Mouse (Mus musculus) layer of hippocampus, postnatal 25 days (tissue): ENCODE results near the gene Gzmd. TPM values are rescaled to one million over a fixed set of nuclear protein-coding genes. Genes with fewer than 3 reads are reported as not detected.
"Not testable (repeated sequence)": the region's sequence is repeated elsewhere in the genome, so short reads cannot be mapped to it uniquely, and the experiment has no call there.

ENCODE experiments used
- DNase-seq, 2 experiments: peaks; one replicate each; pipeline ENCODE4 v3.0.0; 2022; ENCODE audit warnings: mixed read lengths in 2 of 2, low spot score in 1 of 2; ENCODE audit errors: extremely low spot score in 1 of 2
- total RNA-seq, 2 experiments: library from RNA; stranded (reverse); gene quantifications; 2 replicates each; pipeline ENCODE4 v1.2.3; 2021

The Gzmd gene
- total RNA-seq: not detected

DNA sequence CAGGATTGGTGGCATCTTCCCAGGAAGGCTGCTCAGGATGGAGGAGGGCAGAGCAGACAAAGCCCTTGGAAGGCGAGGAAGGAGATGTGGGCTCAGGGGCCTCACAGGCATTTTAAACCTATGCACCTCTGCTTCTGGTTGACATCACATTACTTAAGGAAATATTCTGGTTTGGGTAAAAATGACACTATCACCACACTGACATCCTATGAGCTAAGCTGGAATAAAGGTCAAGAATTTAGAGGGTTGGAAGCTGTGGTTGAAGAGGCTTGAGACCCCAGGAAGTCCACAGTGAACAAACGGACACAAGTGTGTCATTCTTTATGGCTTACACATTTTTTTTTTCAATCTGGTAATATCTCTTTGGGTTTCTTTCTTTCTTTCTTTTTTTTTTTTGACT, at the start of gene Gzmd:
Gzmd (minus strand) TSS at position 101 of the 400 bp plus-strand sequence.
- not testable (repeated sequence) for DNase-seq

- DNase-seq: peak in 1 of 2 experiments; percentile 60
These were observed 45.2 kb upstream of the Gzmd start for GRCm38 (mm10) chr14:56177651-56178050.

DNA sequence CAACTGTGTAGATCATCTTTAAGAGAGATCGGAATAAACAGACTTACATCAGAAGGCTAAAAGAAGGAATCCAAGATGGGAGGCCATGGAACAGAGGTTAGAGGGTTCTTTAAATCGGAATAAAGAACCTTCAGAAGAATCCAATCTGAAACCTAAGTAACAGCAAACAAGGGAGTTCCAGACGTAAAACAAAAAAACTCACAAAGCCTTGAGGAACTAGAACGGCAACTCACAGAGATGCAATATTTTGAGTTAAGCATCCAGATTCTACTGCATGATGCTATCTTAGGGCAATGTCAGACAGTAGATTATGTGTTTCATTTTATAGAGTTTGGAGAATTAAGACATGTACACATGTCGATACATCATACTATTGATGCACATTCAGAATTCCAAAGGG, 42.1 kb upstream of the Gzmd start, which contains the start of gene Gzmn:
Gzmn (minus strand) TSS at position 101 of the 400 bp plus-strand sequence.
- no peak for DNase-seq

DNA sequence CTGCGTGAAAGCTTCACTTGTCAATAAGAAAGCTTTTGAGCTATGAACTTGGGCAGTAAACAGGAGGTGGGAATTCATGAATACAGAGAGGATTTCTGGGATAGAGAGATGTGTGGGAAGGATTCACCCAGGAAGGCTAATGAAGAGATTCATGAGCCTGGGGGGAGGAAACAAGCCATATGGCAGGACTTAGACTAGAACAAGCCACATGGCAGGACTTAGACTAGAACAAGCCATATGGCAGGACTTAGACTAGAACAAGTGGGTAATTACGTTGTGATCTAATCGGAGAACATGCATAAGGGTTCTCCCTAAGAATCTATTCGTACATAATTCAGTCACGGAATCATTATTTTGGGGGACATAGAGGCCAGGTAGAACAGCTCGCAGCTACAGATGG, 41.0 kb upstream of the Gzmd start:
- DNase-seq: no peak

DNA sequence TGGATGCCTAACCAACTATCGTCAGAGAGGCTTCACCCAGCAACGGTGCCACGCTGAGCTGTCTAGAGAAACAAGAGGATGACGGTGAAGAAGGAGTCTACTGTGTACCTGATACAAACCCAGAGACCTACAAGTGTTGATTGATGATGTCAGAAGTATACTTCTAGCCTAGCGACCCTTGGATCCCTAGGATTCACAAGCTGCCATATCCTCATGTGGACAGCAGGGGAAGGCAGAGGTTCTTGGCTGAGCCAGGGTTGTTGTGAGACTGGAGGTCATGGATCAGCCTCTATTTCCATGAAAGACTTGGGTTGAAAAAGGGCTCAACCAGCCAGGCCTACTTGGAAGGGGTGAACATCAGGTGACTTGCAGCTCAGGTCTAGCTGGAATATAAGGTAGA, 40.3 kb upstream of the Gzmd start:
- DNase-seq: no peak

DNA sequence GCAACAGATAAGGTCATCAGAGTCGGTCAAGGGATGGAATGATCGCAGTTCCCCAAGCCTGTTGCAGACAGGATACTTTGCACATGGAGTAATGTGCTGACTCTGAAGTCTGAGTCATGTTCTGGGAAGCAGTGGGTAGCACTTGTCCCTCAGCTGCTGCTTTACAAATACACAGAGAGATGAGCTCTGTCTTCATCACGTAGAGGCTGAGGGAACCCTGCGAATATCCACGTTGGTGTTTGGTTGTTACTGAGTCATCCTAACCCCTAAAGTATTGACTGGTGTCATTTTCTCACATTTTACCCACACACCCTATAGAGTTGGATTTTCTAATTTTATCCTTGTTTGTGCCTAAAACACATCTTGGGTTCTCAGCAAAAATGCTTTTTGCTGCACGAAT, 35.6 kb upstream of the Gzmd start:
- no peak for DNase-seq

- DNase-seq: no peak
These were observed 29.7 kb upstream of the Gzmd start for GRCm38 (mm10) chr14:56162109-56162508.

GRCm38 (mm10) chr14:56159479-56159878, 27.1 kb upstream of the Gzmd start, which contains the start of gene Gzmg:
Gzmg (minus strand) TSS chr14:56159579.
- not testable (repeated sequence) for DNase-seq

DNA sequence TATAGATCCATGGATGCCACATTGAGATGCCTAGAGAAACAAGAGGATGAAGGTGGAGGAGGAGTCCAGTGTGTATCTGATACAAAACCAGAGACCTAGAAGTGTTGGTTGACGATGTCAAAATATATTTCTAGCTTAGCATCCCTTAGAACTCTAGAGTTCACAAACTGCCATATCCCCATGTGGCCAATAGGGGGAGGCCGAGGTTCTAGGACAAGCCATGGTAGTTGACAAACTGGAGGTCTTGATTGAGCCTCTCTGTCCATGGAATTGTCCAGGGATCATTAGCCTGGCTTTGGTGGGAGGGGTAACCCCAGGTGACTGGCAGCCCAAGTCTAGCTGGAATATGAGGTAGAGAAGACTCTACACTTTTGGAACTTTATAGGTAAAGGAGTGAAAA, 22.9 kb upstream of the Gzmd start:
- DNase-seq: no peak

- DNase-seq: not testable (repeated sequence)
These were observed 1.3 kb upstream of the Gzmd start for GRCm38 (mm10) chr14:56133675-56134074.

GRCm38 (mm10) chr14:56128341-56128740, 4.1 kb downstream of the Gzmd start:
- no peak for DNase-seq

- DNase-seq: no peak
These were observed 8.9 kb downstream of the Gzmd start for GRCm38 (mm10) chr14:56123516-56123915.

DNA sequence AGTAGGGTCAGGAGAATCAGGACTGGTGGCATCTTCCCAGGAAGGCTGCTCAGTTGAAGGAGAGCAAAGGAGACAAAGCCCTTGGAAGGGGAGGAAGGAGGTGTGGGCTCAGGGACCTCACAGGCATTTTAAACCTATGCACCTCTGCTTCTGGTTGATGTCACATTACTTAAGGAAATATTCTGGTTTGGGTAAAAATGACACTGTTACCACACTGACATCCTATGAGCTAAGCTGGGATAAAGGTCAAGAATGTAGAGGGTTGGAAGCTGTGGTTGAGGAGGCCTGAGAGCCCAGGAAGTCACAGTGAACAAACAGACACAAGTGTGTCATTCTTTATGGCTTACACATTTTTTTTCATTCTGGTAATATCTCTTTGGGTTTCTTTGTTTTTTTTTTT, 11.9 kb downstream of the Gzmd start, which contains the start of gene Gzme:
Gzme (minus strand) TSS at position 101 of the 400 bp plus-strand sequence.
- DNase-seq: no peak

GRCm38 (mm10) chr14:56115531-56116310, 16.7 kb downstream of the Gzmd start:
- not testable (repeated sequence) for DNase-seq

GRCm38 (mm10) chr14:56105447-56106180, 26.8 kb downstream of the Gzmd start:
- no peak for DNase-seq

DNA sequence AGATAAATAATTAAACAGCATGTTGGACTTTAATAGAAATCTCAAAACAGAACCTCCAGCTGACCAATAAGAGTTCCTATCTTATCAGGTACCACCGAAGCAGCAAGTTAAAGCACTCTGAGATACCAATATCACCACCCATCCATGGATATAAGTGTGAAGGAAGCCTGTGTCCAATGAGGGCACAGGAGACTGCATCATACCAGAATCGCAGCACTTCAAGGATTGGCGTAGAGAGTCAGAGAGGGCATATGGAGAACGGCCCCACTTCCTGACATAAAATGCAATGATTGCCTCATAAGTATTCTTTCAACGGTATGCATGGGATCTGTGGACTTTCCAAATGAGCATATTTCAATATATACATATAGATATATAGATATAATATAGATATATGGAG, 27.4 kb downstream of the Gzmd start:
- no peak for DNase-seq

GRCm38 (mm10) chr14:56103452-56103851, 29.0 kb downstream of the Gzmd start:
- DNase-seq: no peak

DNA sequence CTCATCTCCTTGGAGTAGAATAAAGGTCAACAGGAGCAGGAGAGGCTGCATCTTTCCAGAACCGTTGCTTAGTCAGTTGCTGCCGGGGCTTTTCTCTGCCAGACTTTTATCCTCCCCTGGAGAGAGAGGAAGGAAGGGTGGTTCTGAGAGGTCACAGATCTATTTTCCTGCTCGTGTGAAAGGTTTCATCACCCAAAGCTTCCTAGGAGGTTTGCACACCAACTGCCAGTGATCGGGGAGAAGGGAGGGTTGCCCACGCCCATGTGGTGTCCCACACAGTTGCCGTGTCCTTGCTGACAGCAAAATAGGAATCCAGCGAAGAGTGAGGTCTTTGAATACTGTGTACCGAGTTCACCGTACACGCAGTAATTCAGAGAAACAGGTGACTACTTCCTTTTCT, 30.0 kb downstream of the Gzmd start, which contains the start of gene Ctsg:
Ctsg (minus strand) TSS at position 189 of the 400 bp plus-strand sequence.
- no peak for DNase-seq

GRCm38 (mm10) chr14:56098940-56099339, 33.5 kb downstream of the Gzmd start:
- DNase-seq: no peak

- DNase-seq: no peak
These were observed 34.8 kb downstream of the Gzmd start for GRCm38 (mm10) chr14:56097597-56097996.

- DNase-seq: no peak
These were observed 39.1 kb downstream of the Gzmd start for GRCm38 (mm10) chr14:56093353-56093752.
